Mouse (Mus musculus): ENCODE results near the gene Inhbb. TPM values are rescaled to one million over a fixed set of nuclear protein-coding genes. Genes with fewer than 3 reads are reported as not detected.

Inhbb gene
- polyA plus RNA-seq, 1 experiment: 25.1 TPM

GRCm38 (mm10) chr1:119409106-119409505 is 12.9 kb downstream of the Inhbb start:
- no peak overlapping the region for H3K27ac ChIP-seq (ENCODE audit: insufficient read depth, low read length)
- TF ChIP-seq CTCF (IDR thresholded peaks at IDR 0.05; ENCODE audit: borderline replicate concordance, insufficient read depth, low read length): no peak
- no peak for TF ChIP-seq POLR2A (IDR thresholded peaks at IDR 0.05; ENCODE audit: low read depth, low read length)
- H3K4me3 ChIP-seq (ENCODE audit: insufficient read depth, low read length): no peak overlapping the region
- peaks cover 3% of the 10 kb centered on the region; the same call in 1 of the 2 replicates for H3K4me1 ChIP-seq (ENCODE audit: control insufficient read depth, insufficient read depth, low read length)

GRCm38 (mm10) chr1:119407691-119408315 is 14.2 kb downstream of the Inhbb start:
- Histone ChIP-seq H3K4me3 (ENCODE audit: insufficient read depth, low read length) (no peak overlapping the region), H3K27ac (ENCODE audit: insufficient read depth, low read length) (no peak overlapping the region)
- no peak for TF ChIP-seq CTCF (IDR thresholded peaks at IDR 0.05; ENCODE audit: borderline replicate concordance, insufficient read depth, low read length)
- TF ChIP-seq POLR2A (IDR thresholded peaks at IDR 0.05; ENCODE audit: low read depth, low read length): no peak

GRCm38 (mm10) chr1:119404798-119405197 is 17.2 kb downstream of the Inhbb start:
- TF ChIP-seq POLR2A (IDR thresholded peaks at IDR 0.05; ENCODE audit: low read depth, low read length) (no peak), CTCF (IDR thresholded peaks at IDR 0.05; ENCODE audit: borderline replicate concordance, insufficient read depth, low read length) (no peak)
- H3K27ac ChIP-seq (ENCODE audit: insufficient read depth, low read length): no peak overlapping the region
- H3K4me3 ChIP-seq (ENCODE audit: insufficient read depth, low read length): no peak overlapping the region
- peaks cover 3% of the 10 kb centered on the region; the same call in 1 of the 2 replicates for H3K4me1 ChIP-seq (ENCODE audit: control insufficient read depth, insufficient read depth, low read length)

More at GRCm38 (mm10) chr1:119407691-119408315, 14.2 kb downstream of the Inhbb start:
- H3K4me1 ChIP-seq (ENCODE audit: control insufficient read depth, insufficient read depth, low read length): peaks cover 3% of the 10 kb centered on the region; the same call in 1 of the 2 replicates

- Histone ChIP-seq H3K4me3 (ENCODE audit: insufficient read depth, low read length) (no peak overlapping the region), H3K4me1 (ENCODE audit: control insufficient read depth, insufficient read depth, low read length) (peaks cover 3% of the 10 kb centered on the region; the same call in 1 of the 2 replicates), H3K27ac (ENCODE audit: insufficient read depth, low read length) (no peak overlapping the region)
- TF ChIP-seq CTCF (IDR thresholded peaks at IDR 0.05; ENCODE audit: borderline replicate concordance, insufficient read depth, low read length): no peak
- TF ChIP-seq POLR2A (IDR thresholded peaks at IDR 0.05; ENCODE audit: low read depth, low read length): no peak
These were observed 17.7 kb downstream of the Inhbb start for GRCm38 (mm10) chr1:119404341-119404740.

GRCm38 (mm10) chr1:119401249-119401648 is 20.8 kb downstream of the Inhbb start:
- Histone ChIP-seq H3K27ac (ENCODE audit: insufficient read depth, low read length) (no peak overlapping the region), H3K4me3 (ENCODE audit: insufficient read depth, low read length) (no peak overlapping the region), H3K4me1 (ENCODE audit: control insufficient read depth, insufficient read depth, low read length) (peaks cover 10% of the 10 kb centered on the region; the same call in 1 of the 2 replicates)
- no peak for TF ChIP-seq CTCF (IDR thresholded peaks at IDR 0.05; ENCODE audit: borderline replicate concordance, insufficient read depth, low read length)
- TF ChIP-seq POLR2A (IDR thresholded peaks at IDR 0.05; ENCODE audit: low read depth, low read length): no peak

- no peak overlapping the region for H3K27ac ChIP-seq (ENCODE audit: insufficient read depth, low read length)
- H3K4me3 ChIP-seq (ENCODE audit: insufficient read depth, low read length): no peak overlapping the region
- TF ChIP-seq CTCF (IDR thresholded peaks at IDR 0.05; ENCODE audit: borderline replicate concordance, insufficient read depth, low read length): no peak
- no peak for TF ChIP-seq POLR2A (IDR thresholded peaks at IDR 0.05; ENCODE audit: low read depth, low read length)
- peaks cover 9% of the 10 kb centered on the region for H3K4me1 ChIP-seq (ENCODE audit: control insufficient read depth, insufficient read depth, low read length)
These were observed 23.4 kb downstream of the Inhbb start for GRCm38 (mm10) chr1:119398640-119399039.

- TF ChIP-seq POLR2A (IDR thresholded peaks at IDR 0.05; ENCODE audit: low read depth, low read length): no peak
- TF ChIP-seq CTCF (IDR thresholded peaks at IDR 0.05; ENCODE audit: borderline replicate concordance, insufficient read depth, low read length): no peak
- peaks cover 9% of the 10 kb centered on the region for H3K4me1 ChIP-seq (ENCODE audit: control insufficient read depth, insufficient read depth, low read length)
- no peak overlapping the region for H3K27ac ChIP-seq (ENCODE audit: insufficient read depth, low read length)
- no peak overlapping the region for H3K4me3 ChIP-seq (ENCODE audit: insufficient read depth, low read length)
These were observed 24.2 kb downstream of the Inhbb start for GRCm38 (mm10) chr1:119397839-119398238.

GRCm38 (mm10) chr1:119391311-119391710 is 30.7 kb downstream of the Inhbb start:
- TF ChIP-seq CTCF (IDR thresholded peaks at IDR 0.05; ENCODE audit: borderline replicate concordance, insufficient read depth, low read length): no peak
- TF ChIP-seq POLR2A (IDR thresholded peaks at IDR 0.05; ENCODE audit: low read depth, low read length): no peak
- peaks cover 4% of the 10 kb centered on the region for H3K4me1 ChIP-seq (ENCODE audit: control insufficient read depth, insufficient read depth, low read length)
- H3K27ac ChIP-seq (ENCODE audit: insufficient read depth, low read length): no peak overlapping the region
- H3K4me3 ChIP-seq (ENCODE audit: insufficient read depth, low read length): no peak overlapping the region

- H3K4me3 ChIP-seq (ENCODE audit: insufficient read depth, low read length): no peak overlapping the region
- TF ChIP-seq CTCF (IDR thresholded peaks at IDR 0.05; ENCODE audit: borderline replicate concordance, insufficient read depth, low read length) (no peak), POLR2A (IDR thresholded peaks at IDR 0.05; ENCODE audit: low read depth, low read length) (no peak)
- H3K27ac ChIP-seq (ENCODE audit: insufficient read depth, low read length): no peak overlapping the region
- H3K4me1 ChIP-seq (ENCODE audit: control insufficient read depth, insufficient read depth, low read length): peaks cover 4% of the 10 kb centered on the region
These were observed 31.4 kb downstream of the Inhbb start for GRCm38 (mm10) chr1:119390676-119391075.

- Histone ChIP-seq H3K27ac (ENCODE audit: insufficient read depth, low read length) (no peak overlapping the region), H3K4me3 (ENCODE audit: insufficient read depth, low read length) (no peak overlapping the region), H3K4me1 (ENCODE audit: control insufficient read depth, insufficient read depth, low read length) (peaks cover 2% of the 10 kb centered on the region; the same call in 1 of the 2 replicates)
- TF ChIP-seq CTCF (IDR thresholded peaks at IDR 0.05; ENCODE audit: borderline replicate concordance, insufficient read depth, low read length): no peak
- TF ChIP-seq POLR2A (IDR thresholded peaks at IDR 0.05; ENCODE audit: low read depth, low read length): no peak
These were observed 32.1 kb downstream of the Inhbb start for GRCm38 (mm10) chr1:119389771-119390500.
